Mouse (Mus musculus) heart, embryonic 10.5 days (tissue): ENCODE data around the gene Vldlr. TPM values are rescaled to one million over a fixed set of nuclear protein-coding genes. Genes with fewer than 3 reads are reported as not detected.

Experiments
- DNase-seq: peaks from one replicate; pipeline ENCODE4 v3.0.0-alpha.2; 2017; ENCODE audit warnings: low spot score
- H3K27ac ChIP-seq: fragments of 300-500 bp; sonication (generic); 2 replicates; pipeline ENCODE4 v1.5.1; 2016; ENCODE audit warnings: mild to moderate bottlenecking
- H3K27me3 ChIP-seq: fragments of 300-500 bp; sonication (generic); 2 replicates; pipeline ENCODE4 v1.6.1; 2016; ENCODE audit warnings: mild to moderate bottlenecking; ENCODE audit not compliant: poor library complexity, insufficient read depth, severe bottlenecking
- H3K36me3 ChIP-seq: fragments of 300-500 bp; sonication (generic); 2 replicates; pipeline ENCODE4 v1.6.1; 2016; ENCODE audit warnings: mild to moderate bottlenecking, moderate library complexity
- H3K4me1 ChIP-seq: fragments of 300-500 bp; sonication (generic); 2 replicates; pipeline ENCODE4 v1.6.1; 2016; ENCODE audit warnings: mild to moderate bottlenecking
- H3K4me3 ChIP-seq: fragments of 300-500 bp; sonication (generic); 2 replicates; pipeline ENCODE4 v1.5.1; 2016; ENCODE audit warnings: mild to moderate bottlenecking, moderate library complexity
- H3K9me3 ChIP-seq: fragments of 300-500 bp; sonication (generic); 2 replicates; pipeline ENCODE4 v1.6.1; 2016; ENCODE audit warnings: mild to moderate bottlenecking, moderate library complexity
- WGBS: fragments of 180-500 bp; shearing (Covaris S2); methylation state at CpG from one replicate; pipeline ENCODE4 v1.1.7; 2016; 5-methylcytosine and 5-hydroxymethylcytosine counted together
- polyA plus RNA-seq: library from polyadenylated mRNA; unstranded; fragments of >200 nt; fragmentation: Nextera tagmentation; extraction: Ambion mirVana; gene quantifications from 2 replicates; pipeline ENCODE4 v1.2.1, GENCODE M21; 2016

The Vldlr gene
- polyA plus RNA-seq, 1 experiment from 2014 or later: 8.9 TPM

- WGBS: 78% methylated on average over 3 of the region's 3 CpGs
- no peaks in the 10 kb centered on the region for H3K4me1 ChIP-seq
- DNase-seq: no peak
- no peaks in the 10 kb centered on the region for H3K27me3 ChIP-seq
- H3K27ac ChIP-seq: no peak overlapping the region
- H3K36me3 ChIP-seq: no peaks in the 10 kb centered on the region
- H3K9me3 ChIP-seq: no peaks in the 10 kb centered on the region
- no peak overlapping the region for H3K4me3 ChIP-seq
These were observed 39.4 kb downstream of the Vldlr start for GRCm38 (mm10) chr19:27255678-27256077.

DNA sequence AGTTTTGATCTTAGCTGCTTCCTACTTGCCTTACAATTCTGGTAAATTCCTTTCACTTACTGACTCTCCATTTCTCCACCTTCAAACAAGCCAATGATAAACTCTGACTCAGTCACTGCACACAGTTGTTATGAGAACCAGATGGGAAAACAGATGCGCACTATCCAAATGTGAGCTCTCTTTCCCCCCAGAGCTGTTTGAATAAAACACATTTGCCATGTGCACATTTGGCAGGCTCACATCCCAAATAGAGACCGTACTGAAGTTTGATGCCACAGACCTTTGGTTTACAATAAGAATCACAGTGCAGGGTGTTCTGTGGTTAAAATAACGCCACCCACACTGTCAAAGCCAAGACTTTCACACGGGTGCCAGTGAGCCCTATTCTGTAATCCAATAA, 43.8 kb downstream of the Vldlr start:
- Histone ChIP-seq H3K4me3 (no peak overlapping the region), H3K9me3 (no peaks in the 10 kb centered on the region), H3K27ac (no peak overlapping the region), H3K4me1 (no peaks in the 10 kb centered on the region), H3K36me3 (no peaks in the 10 kb centered on the region), H3K27me3 (no peaks in the 10 kb centered on the region)
- 77% methylated on average over 4 of the region's 4 CpGs for WGBS
- no peak for DNase-seq

DNA sequence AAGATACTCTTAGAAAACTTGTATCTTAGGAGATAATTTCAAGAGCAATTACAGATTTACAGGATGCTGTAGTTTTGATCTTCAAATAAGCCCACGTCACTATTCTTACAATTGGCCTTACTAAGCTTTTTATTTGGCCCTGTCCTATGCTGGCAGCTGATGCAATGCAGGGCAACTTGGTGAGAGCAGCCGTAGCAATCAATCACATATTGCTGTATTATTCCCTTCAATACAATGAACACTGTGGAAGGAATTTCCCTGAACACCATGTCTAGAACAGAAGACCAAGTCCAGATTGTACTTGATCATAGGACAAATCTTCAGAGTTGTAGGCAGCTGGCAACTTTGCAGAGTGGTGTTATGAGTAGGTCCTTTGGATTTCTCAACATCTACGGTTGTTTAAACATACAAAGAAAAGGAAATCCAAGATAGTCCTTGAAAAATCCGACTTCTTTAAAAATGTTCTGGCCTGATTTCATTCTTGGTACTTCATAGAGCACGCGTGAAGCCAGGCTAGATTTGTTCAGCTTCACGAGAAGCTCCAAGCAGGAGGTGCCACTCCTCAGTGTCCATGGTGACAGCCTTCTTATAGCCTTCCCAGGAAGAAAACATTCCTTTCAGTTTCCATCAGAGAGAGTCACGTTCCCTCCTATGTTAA, 44.5 kb downstream of the Vldlr start:
- Histone ChIP-seq H3K27me3 (no peaks in the 10 kb centered on the region), H3K9me3 (no peaks in the 10 kb centered on the region), H3K4me3 (no peak overlapping the region), H3K27ac (no peak overlapping the region), H3K4me1 (no peaks in the 10 kb centered on the region), H3K36me3 (no peaks in the 10 kb centered on the region)
- no peak for DNase-seq
- 81% methylated on average over 8 of the region's 8 CpGs for WGBS

GRCm38 (mm10) chr19:27262141-27262540, 45.9 kb downstream of the Vldlr start:
- H3K27me3 ChIP-seq: no peaks in the 10 kb centered on the region
- H3K27ac ChIP-seq: no peak overlapping the region
- 83% methylated on average over 3 of the region's 3 CpGs for WGBS
- no peaks in the 10 kb centered on the region for H3K9me3 ChIP-seq
- H3K4me3 ChIP-seq: no peak overlapping the region
- no peak for DNase-seq
- H3K36me3 ChIP-seq: no peaks in the 10 kb centered on the region
- H3K4me1 ChIP-seq: no peaks in the 10 kb centered on the region

DNA sequence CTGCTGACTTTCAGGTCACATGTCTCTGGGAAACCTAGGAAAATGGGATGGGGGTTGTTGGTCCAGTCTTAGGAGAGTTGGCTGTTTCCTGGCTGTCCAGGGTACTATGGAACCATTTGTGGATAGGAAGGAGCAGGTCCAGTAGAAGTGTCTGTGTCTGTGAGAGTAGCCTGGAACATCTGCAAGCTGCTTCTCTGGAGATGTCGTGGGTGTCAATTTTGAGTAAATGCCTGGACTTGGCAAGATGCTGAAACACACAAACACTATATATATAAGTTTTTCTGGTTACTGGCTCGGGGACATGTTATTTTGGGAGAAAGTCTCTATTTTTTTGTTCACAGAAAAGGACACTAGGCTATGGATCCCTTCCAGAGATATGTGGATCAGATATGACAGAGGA, 57.1 kb downstream of the Vldlr start:
- Histone ChIP-seq H3K4me1 (no peaks in the 10 kb centered on the region), H3K27me3 (no peaks in the 10 kb centered on the region), H3K36me3 (no peaks in the 10 kb centered on the region), H3K4me3 (no peak overlapping the region), H3K27ac (no peak overlapping the region), H3K9me3 (no peaks in the 10 kb centered on the region)
- WGBS: 64% methylated on average over 2 of the region's 2 CpGs
- DNase-seq: no peak

DNA sequence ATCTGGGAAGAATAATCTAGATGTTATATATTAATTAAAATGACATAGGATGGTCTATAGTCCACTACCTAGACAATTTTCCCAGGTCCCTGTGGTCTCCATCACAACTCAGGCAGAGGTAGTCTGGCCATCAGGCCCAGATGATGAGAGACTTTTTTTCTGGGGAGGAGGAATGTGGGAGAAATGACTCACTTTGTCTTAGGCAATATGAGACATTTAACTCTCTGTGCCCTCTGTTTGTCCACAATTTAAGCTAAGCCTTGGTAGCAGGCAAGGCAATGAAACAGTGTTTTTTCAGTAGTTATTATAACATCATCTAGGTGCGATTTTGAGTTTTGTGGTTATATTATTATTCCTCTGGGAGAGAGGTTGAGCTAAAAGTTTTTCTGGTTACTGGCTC, 58.1 kb downstream of the Vldlr start:
- 67% methylated on average over 1 of the region's 1 CpGs for WGBS
- H3K27me3 ChIP-seq: no peaks in the 10 kb centered on the region
- H3K4me1 ChIP-seq: no peaks in the 10 kb centered on the region
- no peaks in the 10 kb centered on the region for H3K9me3 ChIP-seq
- no peaks in the 10 kb centered on the region for H3K36me3 ChIP-seq
- no peak overlapping the region for H3K4me3 ChIP-seq
- DNase-seq: no peak
- no peak overlapping the region for H3K27ac ChIP-seq

DNA sequence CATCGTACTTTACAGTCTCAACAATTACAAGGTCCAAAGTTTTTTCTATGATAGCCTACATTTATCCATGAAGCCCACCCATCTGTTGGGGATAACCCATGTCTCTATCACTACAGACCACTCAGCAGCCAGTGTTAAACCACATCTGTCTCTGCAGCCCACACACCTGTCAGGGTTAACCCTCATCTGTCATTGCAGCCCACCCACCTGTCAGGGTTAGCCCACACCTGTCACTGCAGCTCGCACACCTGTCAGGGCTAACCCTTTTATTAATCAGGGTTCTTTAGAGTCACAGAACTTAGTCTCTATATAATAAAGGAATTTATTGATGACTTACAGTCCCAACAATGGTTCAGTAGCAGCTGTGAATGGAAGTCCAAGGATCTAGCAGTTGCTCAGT, 62.9 kb downstream of the Vldlr start:
- no peaks in the 10 kb centered on the region for H3K4me1 ChIP-seq
- WGBS: 82% methylated on average over 2 of the region's 2 CpGs
- H3K36me3 ChIP-seq: no peaks in the 10 kb centered on the region
- no peaks in the 10 kb centered on the region for H3K27me3 ChIP-seq
- no peak overlapping the region for H3K27ac ChIP-seq
- no peak overlapping the region for H3K4me3 ChIP-seq
- H3K9me3 ChIP-seq: no peaks in the 10 kb centered on the region
- DNase-seq: no peak

Other genes with a start within 250 kb of the Vldlr start
- 0.14 and 0.22 TPM in 2 replicates for gene Kcnv2, start 106.1 kb downstream of the Vldlr start, polyA plus RNA-seq
- 67.2 and 82.3 TPM in 2 replicates for gene Pum3, start 213.3 kb downstream of the Vldlr start, polyA plus RNA-seq